Mouse (Mus musculus) E14TG2a.4 (cell line): ENCODE measurements around the gene Hephl1.

ENCODE experiments used
- H3K27me3 ChIP-seq: 2 replicates; pipeline ENCODE4 v1.6.1; 2014; ENCODE audit warnings: low read length, control low read depth; ENCODE audit not compliant: insufficient read depth
- H3K36me3 ChIP-seq: 2 replicates; pipeline ENCODE4 v1.6.1; 2014; ENCODE audit warnings: low read length, control low read depth; ENCODE audit not compliant: insufficient read depth
- H3K4me1 ChIP-seq: replicated peaks from 2 replicates; pipeline ENCODE4 v1.6.1; 2014; ENCODE audit warnings: low read depth, low read length, control low read depth
- H3K4me3 ChIP-seq: replicated peaks from 2 replicates; pipeline ENCODE4 v1.5.1; 2014; ENCODE audit warnings: mild to moderate bottlenecking, low read length
- H3K9me3 ChIP-seq: 2 replicates; pipeline ENCODE4 v1.6.1; 2014; ENCODE audit warnings: low read length, control low read depth
- CTCF ChIP-seq: conservative IDR thresholded peaks from 2 replicates; pipeline ENCODE4 v1.5.1; 2014; ENCODE audit warnings: low read length
- NANOG ChIP-seq: IDR thresholded peaks from 2 replicates; pipeline ENCODE4 v1.6.1; 2014; ENCODE audit warnings: borderline replicate concordance, low read length, mixed read lengths
- POU5F1 ChIP-seq: IDR thresholded peaks from 2 replicates; pipeline ENCODE4 v1.6.1; 2014; ENCODE audit warnings: low read length, borderline replicate concordance

Gene Hephl1

GRCm38 (mm10) chr9:15044391-15045083 lies 67.4 kb downstream of the Hephl1 start:
- Histone ChIP-seq H3K9me3 (peaks cover 10% of the 10 kb centered on the region), H3K27me3 (peaks cover 35% of the 10 kb centered on the region), H3K4me1 (peaks cover 52% of the 10 kb centered on the region), H3K4me3 (peak overlapping the region; percentile 95), H3K36me3 (no peaks in the 10 kb centered on the region)
- no peak for TF ChIP-seq POU5F1
- no peak for TF ChIP-seq NANOG
- no peak for TF ChIP-seq CTCF

GRCm38 (mm10) chr9:15041556-15041955 lies 70.4 kb downstream of the Hephl1 start:
- H3K4me1 ChIP-seq, result peaks cover 50% of the 10 kb centered on the region
- peaks cover 6% of the 10 kb centered on the region; the same call in 1 of the 2 replicates for H3K9me3 ChIP-seq
- no peaks in the 10 kb centered on the region for H3K36me3 ChIP-seq
- TF ChIP-seq POU5F1, result no peak
- TF ChIP-seq CTCF, result no peak
- no peak for TF ChIP-seq NANOG
- peak overlapping the region; percentile 32 for H3K4me3 ChIP-seq
- H3K27me3 ChIP-seq, result peaks cover 23% of the 10 kb centered on the region

- H3K4me1 ChIP-seq, result peaks cover 42% of the 10 kb centered on the region
- no peak overlapping the region for H3K4me3 ChIP-seq
- no peaks in the 10 kb centered on the region for H3K36me3 ChIP-seq
- no peak for TF ChIP-seq POU5F1
- no peak for TF ChIP-seq CTCF
- no peak for TF ChIP-seq NANOG
- H3K9me3 ChIP-seq, result peaks cover 6% of the 10 kb centered on the region; the same call in 1 of the 2 replicates
- H3K27me3 ChIP-seq, result peaks cover 14% of the 10 kb centered on the region
These were observed 72.1 kb downstream of the Hephl1 start for GRCm38 (mm10) chr9:15039848-15040247.

GRCm38 (mm10) chr9:15037704-15038103 lies 74.2 kb downstream of the Hephl1 start:
- peaks cover 6% of the 10 kb centered on the region; the same call in 1 of the 2 replicates for H3K9me3 ChIP-seq
- no peaks in the 10 kb centered on the region for H3K27me3 ChIP-seq
- H3K36me3 ChIP-seq, result no peaks in the 10 kb centered on the region
- TF ChIP-seq NANOG, result no peak
- TF ChIP-seq CTCF, result no peak
- no peak for TF ChIP-seq POU5F1
- peaks cover 37% of the 10 kb centered on the region for H3K4me1 ChIP-seq
- H3K4me3 ChIP-seq, result no peak overlapping the region

- peaks cover 6% of the 10 kb centered on the region; the same call in 1 of the 2 replicates for H3K9me3 ChIP-seq
- no peak overlapping the region for H3K4me3 ChIP-seq
- no peaks in the 10 kb centered on the region for H3K36me3 ChIP-seq
- H3K4me1 ChIP-seq, result peaks cover 36% of the 10 kb centered on the region
- TF ChIP-seq CTCF (no peak), NANOG (no peak), POU5F1 (no peak)
- no peaks in the 10 kb centered on the region for H3K27me3 ChIP-seq
These were observed 74.7 kb downstream of the Hephl1 start for GRCm38 (mm10) chr9:15037237-15037636.

GRCm38 (mm10) chr9:15036807-15037206 lies 75.1 kb downstream of the Hephl1 start:
- Histone ChIP-seq H3K4me1 (peaks cover 33% of the 10 kb centered on the region), H3K9me3 (peaks cover 7% of the 10 kb centered on the region; the same call in 1 of the 2 replicates), H3K4me3 (no peak overlapping the region), H3K36me3 (peaks cover 1% of the 10 kb centered on the region), H3K27me3 (no peaks in the 10 kb centered on the region)
- TF ChIP-seq NANOG (no peak), POU5F1 (no peak)

GRCm38 (mm10) chr9:15036405-15036804 lies 75.5 kb downstream of the Hephl1 start:
- TF ChIP-seq CTCF (no peak), POU5F1 (no peak), NANOG (no peak)
- no peaks in the 10 kb centered on the region for H3K27me3 ChIP-seq
- peaks cover 11% of the 10 kb centered on the region; the same call in 1 of the 2 replicates for H3K9me3 ChIP-seq
- H3K4me1 ChIP-seq, result peaks cover 29% of the 10 kb centered on the region
- H3K36me3 ChIP-seq, result peaks cover 5% of the 10 kb centered on the region
- no peak overlapping the region for H3K4me3 ChIP-seq

GRCm38 (mm10) chr9:15035979-15036378 lies 75.9 kb downstream of the Hephl1 start:
- TF ChIP-seq NANOG (no peak), CTCF (no peak), POU5F1 (no peak)
- H3K27me3 ChIP-seq, result no peaks in the 10 kb centered on the region
- H3K4me3 ChIP-seq, result no peak overlapping the region

GRCm38 (mm10) chr9:15034546-15035273 lies 77.2 kb downstream of the Hephl1 start:
- Histone ChIP-seq H3K4me3 (no peak overlapping the region), H3K9me3 (peaks cover 26% of the 10 kb centered on the region), H3K27me3 (no peaks in the 10 kb centered on the region), H3K4me1 (peaks cover 20% of the 10 kb centered on the region), H3K36me3 (peaks cover 15% of the 10 kb centered on the region)
- TF ChIP-seq NANOG, result no peak

More at GRCm38 (mm10) chr9:15035979-15036378, 75.9 kb downstream of the Hephl1 start:
- Histone ChIP-seq H3K4me1 (peaks cover 24% of the 10 kb centered on the region), H3K36me3 (peaks cover 8% of the 10 kb centered on the region), H3K9me3 (peaks cover 13% of the 10 kb centered on the region)
